Mouse (Mus musculus): ENCODE results near the gene Guk1. TPM values are rescaled to one million over a fixed set of nuclear protein-coding genes. Genes with fewer than 3 reads are reported as not detected.

Guk1 gene
- polyA plus RNA-seq, 1 experiment from 2014 or later: 201 TPM

DNA sequence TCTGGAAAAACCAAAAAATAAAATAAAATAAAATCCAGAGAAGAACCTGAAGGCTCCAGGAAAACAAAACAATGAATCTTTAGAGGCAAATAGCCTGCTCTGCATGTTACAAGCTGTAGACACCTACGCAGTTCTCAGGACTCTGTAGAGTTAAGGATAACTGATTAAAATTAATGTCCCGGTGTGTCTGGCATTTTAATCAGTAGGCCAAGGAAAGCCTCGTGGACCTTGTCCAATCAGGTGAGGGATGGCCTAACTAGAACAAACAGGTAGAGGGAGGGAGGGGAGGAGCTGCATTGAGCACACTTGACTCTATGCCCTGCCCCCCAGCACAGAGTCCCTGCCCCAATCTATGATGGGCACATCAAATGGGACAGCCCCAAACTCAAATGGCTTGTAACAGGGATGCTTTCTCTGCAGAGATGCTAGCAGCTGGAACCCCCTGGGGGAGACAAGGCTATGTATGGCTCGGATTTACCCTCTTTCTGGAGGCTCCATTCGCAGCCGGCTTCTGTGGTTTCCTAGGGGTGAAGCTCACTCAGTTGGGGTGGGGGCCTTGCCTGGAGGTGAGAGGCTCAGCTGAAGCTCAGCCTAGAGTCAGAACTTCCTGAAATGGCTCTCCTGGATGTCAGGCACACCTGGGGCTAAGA lies 17.7 kb downstream of the Guk1 start:
- no peak overlapping the region for H3K27ac ChIP-seq (ENCODE audit: low read length)
- WGBS: 53% methylated on average over 6 of the region's 6 CpGs
- H3K4me2 ChIP-seq (ENCODE audit: low read length): no peak overlapping the region
- no peak overlapping the region for H3K9ac ChIP-seq (replicated peaks; ENCODE audit: low read depth, low read length)
- H3K27me3 ChIP-seq (replicated peaks; ENCODE audit: control insufficient read depth, insufficient read depth, low read length): peaks cover 54% of the 10 kb centered on the region
- no peaks in the 10 kb centered on the region for H3K9me3 ChIP-seq (ENCODE audit: control insufficient read depth, low read length)
- no peak overlapping the region for H3K4me3 ChIP-seq (replicated peaks; ENCODE audit: low read length)
- ATAC-seq: no peak
- H3K4me1 ChIP-seq (replicated peaks; ENCODE audit: control insufficient read depth, insufficient read depth, low read length): peaks cover 2% of the 10 kb centered on the region
- H3K36me3 ChIP-seq (ENCODE audit: control insufficient read depth, insufficient read depth): no peaks in the 10 kb centered on the region

DNA sequence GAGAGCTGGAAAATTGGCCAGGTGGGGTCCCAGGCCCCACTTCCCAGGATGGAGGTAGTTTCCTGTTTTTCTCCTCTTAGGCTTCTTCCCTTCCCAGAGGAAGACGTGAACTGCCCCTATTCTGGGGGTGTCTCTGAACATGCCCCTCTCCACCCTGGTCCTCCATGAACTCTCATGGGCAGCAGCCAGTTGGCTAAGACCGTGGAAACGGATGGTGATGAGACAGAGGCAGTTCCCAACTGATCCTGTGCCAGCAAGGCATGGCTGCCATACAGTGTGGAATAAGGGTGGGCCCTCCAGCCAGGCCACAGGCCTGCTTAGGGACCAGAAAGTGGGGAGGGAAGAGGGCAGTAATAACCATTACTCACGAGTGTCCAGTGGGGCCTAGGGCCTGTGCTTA lies 21.5 kb downstream of the Guk1 start:
- Histone ChIP-seq H3K4me2 (ENCODE audit: low read length) (no peak overlapping the region), H3K9ac (replicated peaks; ENCODE audit: low read depth, low read length) (no peak overlapping the region), H3K9me3 (ENCODE audit: control insufficient read depth, low read length) (no peaks in the 10 kb centered on the region), H3K4me1 (replicated peaks; ENCODE audit: control insufficient read depth, insufficient read depth, low read length) (no peaks in the 10 kb centered on the region), H3K36me3 (ENCODE audit: control insufficient read depth, insufficient read depth) (no peaks in the 10 kb centered on the region), H3K27me3 (replicated peaks; ENCODE audit: control insufficient read depth, insufficient read depth, low read length) (peaks cover 24% of the 10 kb centered on the region), H3K4me3 (replicated peaks; ENCODE audit: low read length) (no peak overlapping the region), H3K27ac (ENCODE audit: low read length) (no peak overlapping the region)
- WGBS: 63% methylated on average over 4 of the region's 4 CpGs
- no peak for ATAC-seq

GRCm38 (mm10) chr11:59169807-59170206 lies 22.2 kb downstream of the Guk1 start:
- WGBS: 75% methylated on average over 3 of the region's 3 CpGs
- no peak overlapping the region for H3K4me2 ChIP-seq (ENCODE audit: low read length)
- H3K9me3 ChIP-seq (ENCODE audit: control insufficient read depth, low read length): no peaks in the 10 kb centered on the region
- no peak overlapping the region for H3K9ac ChIP-seq (replicated peaks; ENCODE audit: low read depth, low read length)
- peaks cover 16% of the 10 kb centered on the region; the same call in 1 of the 2 replicates for H3K27me3 ChIP-seq (replicated peaks; ENCODE audit: control insufficient read depth, insufficient read depth, low read length)
- no peak overlapping the region for H3K27ac ChIP-seq (ENCODE audit: low read length)
- H3K36me3 ChIP-seq (ENCODE audit: control insufficient read depth, insufficient read depth): no peaks in the 10 kb centered on the region
- no peak overlapping the region for H3K4me3 ChIP-seq (replicated peaks; ENCODE audit: low read length)
- ATAC-seq: no peak
- H3K4me1 ChIP-seq (replicated peaks; ENCODE audit: control insufficient read depth, insufficient read depth, low read length): no peaks in the 10 kb centered on the region

- Histone ChIP-seq H3K27ac (ENCODE audit: low read length) (no peak overlapping the region), H3K4me2 (ENCODE audit: low read length) (no peak overlapping the region), H3K9me3 (ENCODE audit: control insufficient read depth, low read length) (no peaks in the 10 kb centered on the region), H3K4me1 (replicated peaks; ENCODE audit: control insufficient read depth, insufficient read depth, low read length) (peaks cover 17% of the 10 kb centered on the region), H3K36me3 (ENCODE audit: control insufficient read depth, insufficient read depth) (no peaks in the 10 kb centered on the region), H3K9ac (replicated peaks; ENCODE audit: low read depth, low read length) (no peak overlapping the region), H3K4me3 (replicated peaks; ENCODE audit: low read length) (no peak overlapping the region), H3K27me3 (replicated peaks; ENCODE audit: control insufficient read depth, insufficient read depth, low read length) (no peaks in the 10 kb centered on the region)
- ATAC-seq: no peak
- WGBS: 33% methylated on average over 2 of the region's 2 CpGs
These were observed 26.3 kb downstream of the Guk1 start for GRCm38 (mm10) chr11:59165616-59166241.

DNA sequence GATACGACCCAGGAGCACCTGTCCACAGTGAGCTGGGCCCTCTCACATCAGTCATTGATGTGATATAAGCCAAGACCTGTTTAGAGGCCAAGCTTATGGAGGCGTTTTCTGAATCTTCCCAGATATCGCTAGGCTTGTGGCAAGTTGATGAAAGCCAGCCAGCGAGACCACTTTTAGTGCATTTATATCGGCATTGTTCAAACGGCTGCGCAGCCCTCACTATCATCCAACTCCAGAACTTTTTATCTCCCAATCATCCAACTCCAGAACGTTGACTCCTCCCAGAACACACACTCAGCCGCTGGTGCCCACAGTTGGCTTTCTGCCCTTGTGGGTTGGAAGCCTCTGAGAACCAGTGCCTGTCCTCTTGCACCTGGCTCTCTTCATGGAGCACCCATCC lies 27.6 kb downstream of the Guk1 start:
- 88% methylated on average over 9 of the region's 9 CpGs for whole genome bisulfite sequencing
- no peak overlapping the region for H3K4me3 ChIP-seq (replicated peaks; ENCODE audit: low read length)

DNA sequence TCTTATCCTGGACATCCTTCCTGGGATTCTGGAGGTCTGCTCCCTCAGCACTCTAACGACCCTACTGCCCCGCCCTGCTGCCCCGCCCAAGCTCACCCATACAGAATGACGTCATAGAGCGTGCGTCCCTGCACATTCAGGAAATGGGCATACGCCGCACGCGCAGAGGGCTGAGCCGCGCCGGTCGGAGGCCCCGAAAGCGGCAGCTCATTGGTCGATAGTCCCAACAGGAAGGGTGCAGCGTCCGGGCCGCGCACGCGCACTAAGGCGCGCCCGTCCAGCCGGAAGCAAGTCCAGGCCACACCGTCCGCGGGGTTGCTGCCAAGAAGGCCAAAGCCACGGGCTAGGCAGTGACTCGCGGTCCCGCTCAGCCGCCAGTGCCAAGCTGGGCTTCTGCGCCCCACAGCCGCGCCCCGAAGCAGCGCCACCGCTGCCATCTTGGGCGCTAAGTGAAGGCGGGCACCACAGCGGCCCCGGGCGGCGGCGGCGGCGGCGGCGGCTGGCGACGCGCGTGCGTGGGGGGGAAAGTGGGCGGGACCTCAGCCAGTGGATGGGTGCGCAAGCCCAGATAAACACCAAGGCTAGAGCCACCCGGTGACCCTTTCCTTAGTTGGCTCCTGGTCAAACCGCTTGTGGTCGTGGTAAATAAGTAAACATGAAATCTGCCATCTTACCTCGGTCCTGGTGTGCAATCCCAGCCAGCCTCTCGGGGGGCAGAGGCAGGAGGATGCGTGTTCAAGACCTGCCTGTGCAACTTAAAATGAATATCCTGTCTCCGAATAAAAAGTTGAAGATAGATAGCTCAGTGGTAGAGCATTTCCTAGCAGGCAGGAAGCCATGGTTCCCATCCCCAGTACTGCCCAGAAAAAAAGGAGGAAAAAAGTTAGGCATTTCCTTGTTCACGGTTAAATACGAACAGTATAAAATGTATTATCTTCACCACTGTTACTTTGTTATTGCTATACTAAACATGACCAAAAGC lies 28.5 kb downstream of the Guk1 start, which contains the start of gene Iba57:
TSS of gene Iba57 (minus strand) at position 485 of the 982 bp plus-strand sequence.
- peak; percentile 99 for ATAC-seq
- Histone ChIP-seq H3K4me1 (replicated peaks; ENCODE audit: control insufficient read depth, insufficient read depth, low read length) (peaks cover 17% of the 10 kb centered on the region), H3K27me3 (replicated peaks; ENCODE audit: control insufficient read depth, insufficient read depth, low read length) (no peaks in the 10 kb centered on the region), H3K9ac (replicated peaks; ENCODE audit: low read depth, low read length) (peak within 1 kb of the TSS; percentile 92), H3K27ac (ENCODE audit: low read length) (peak within 1 kb of the TSS; percentile 100), H3K36me3 (ENCODE audit: control insufficient read depth, insufficient read depth) (no peaks in the 10 kb centered on the region), H3K4me3 (replicated peaks; ENCODE audit: low read length) (peak within 1 kb of the TSS; percentile 80), H3K4me2 (ENCODE audit: low read length) (peak within 1 kb of the TSS; percentile 78), H3K9me3 (ENCODE audit: control insufficient read depth, low read length) (no peaks in the 10 kb centered on the region)
- 3% methylated on average over 60 of the region's 68 CpGs for WGBS

More for the DNA sequence above, 27.6 kb downstream of the Guk1 start:
- Histone ChIP-seq H3K9ac (replicated peaks; ENCODE audit: low read depth, low read length) (no peak overlapping the region), H3K36me3 (ENCODE audit: control insufficient read depth, insufficient read depth) (no peaks in the 10 kb centered on the region), H3K27me3 (replicated peaks; ENCODE audit: control insufficient read depth, insufficient read depth, low read length) (no peaks in the 10 kb centered on the region), H3K27ac (ENCODE audit: low read length) (no peak overlapping the region), H3K4me1 (replicated peaks; ENCODE audit: control insufficient read depth, insufficient read depth, low read length) (peaks cover 17% of the 10 kb centered on the region), H3K9me3 (ENCODE audit: control insufficient read depth, low read length) (no peaks in the 10 kb centered on the region), H3K4me2 (ENCODE audit: low read length) (no peak overlapping the region)
- no peak for ATAC-seq

- 54% methylated on average over 9 of the region's 9 CpGs for WGBS
- H3K9me3 ChIP-seq (ENCODE audit: control insufficient read depth, low read length): no peaks in the 10 kb centered on the region
- peak overlapping the region; percentile 53 for H3K9ac ChIP-seq (replicated peaks; ENCODE audit: low read depth, low read length)
- H3K4me1 ChIP-seq (replicated peaks; ENCODE audit: control insufficient read depth, insufficient read depth, low read length): peaks cover 17% of the 10 kb centered on the region
- peak overlapping the region; percentile 80 for H3K4me3 ChIP-seq (replicated peaks; ENCODE audit: low read length)
- ATAC-seq: no peak; the same call in 1 of the 2 replicates
- H3K27me3 ChIP-seq (replicated peaks; ENCODE audit: control insufficient read depth, insufficient read depth, low read length): no peaks in the 10 kb centered on the region
- peak overlapping the region; percentile 76 for H3K27ac ChIP-seq (ENCODE audit: low read length)
- 0 out of 2 replicates have a peak, but pooled peaks cover 3% of the 10 kb centered on the region for H3K36me3 ChIP-seq (ENCODE audit: control insufficient read depth, insufficient read depth)
- H3K4me2 ChIP-seq (ENCODE audit: low read length): peak overlapping the region; percentile 78
These were observed 29.4 kb downstream of the Guk1 start for GRCm38 (mm10) chr11:59162443-59163254.

GRCm38 (mm10) chr11:59161398-59161797 lies 30.6 kb downstream of the Guk1 start:
- Histone ChIP-seq H3K9me3 (ENCODE audit: control insufficient read depth, low read length) (no peaks in the 10 kb centered on the region), H3K36me3 (ENCODE audit: control insufficient read depth, insufficient read depth) (0 out of 2 replicates have a peak, but pooled peaks cover 3% of the 10 kb centered on the region), H3K4me2 (ENCODE audit: low read length) (no peak overlapping the region), H3K27me3 (replicated peaks; ENCODE audit: control insufficient read depth, insufficient read depth, low read length) (no peaks in the 10 kb centered on the region), H3K9ac (replicated peaks; ENCODE audit: low read depth, low read length) (no peak overlapping the region), H3K4me1 (replicated peaks; ENCODE audit: control insufficient read depth, insufficient read depth, low read length) (peaks cover 17% of the 10 kb centered on the region), H3K4me3 (replicated peaks; ENCODE audit: low read length) (no peak overlapping the region), H3K27ac (ENCODE audit: low read length) (no peak overlapping the region)
- ATAC-seq: no peak
- WGBS: 73% methylated on average over 5 of the region's 5 CpGs
